Mouse (Mus musculus) heart, adult 2 months (tissue): Measurements from ENCODE around the gene Ssbp2.

Experiments used
- CTCF ChIP-seq: fragments of 200-600 bp; IDR thresholded peaks from 2 replicates; pipeline ENCODE4 v1.8.1; 2022; ENCODE audit warnings: antibody characterized with exemption, mild to moderate bottlenecking, moderate library complexity
- POLR2A ChIP-seq: fragments of 200-500 bp; IDR thresholded peaks from 2 replicates; pipeline ENCODE4 v1.6.1; 2011; ENCODE audit warnings: mild to moderate bottlenecking, low read depth, low read length, control low read depth; ENCODE audit not compliant: insufficient read depth

DNA sequence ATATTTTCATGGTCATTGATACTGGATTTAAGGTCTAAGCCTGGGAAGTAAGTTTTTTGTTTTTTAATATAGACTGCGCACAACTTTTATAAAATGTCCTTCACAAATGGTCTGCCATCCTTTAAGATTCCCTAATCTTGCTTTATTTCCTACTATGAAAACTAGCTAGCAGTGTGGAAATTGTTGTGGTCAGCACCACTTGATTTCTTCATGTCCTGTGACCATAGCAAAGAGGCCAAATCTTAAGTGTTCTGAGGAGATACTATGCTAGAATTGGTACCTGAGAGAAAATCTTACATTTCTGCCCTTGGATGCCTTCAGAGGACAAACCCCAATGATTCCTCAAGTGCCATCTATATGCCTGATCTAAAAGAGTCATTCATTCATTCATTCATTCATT is 60.9 kb downstream of the Ssbp2 start:
- TF ChIP-seq CTCF = no peak
- no peak for TF ChIP-seq POLR2A
